Mouse (Mus musculus) heart, postnatal 0 days (tissue): ENCODE measurements at regions not wholly inside any gene's neighbourhood (a gene's known extent, or its start where the extent isn't known, plus 50 kb on each side); places are given as distances from the start of the nearest gene placed in this dataset.

Experiments
- CTCF ChIP-seq: IDR thresholded peaks from 2 replicates; pipeline ENCODE4 v1.5.1; 2016; ENCODE audit warnings: antibody characterized with exemption, control low read depth, low read depth
- EP300 ChIP-seq: IDR thresholded peaks from 2 replicates; pipeline ENCODE4 v1.6.1; 2016; ENCODE audit warnings: antibody characterized with exemption, low read depth

- TF ChIP-seq CTCF = no peak
- no peak for TF ChIP-seq EP300
Measured at GRCm38 (mm10) chr16:29990795-29991587, 73.2 kb upstream of the Hes1 start.
